In the genomic region with DNA sequence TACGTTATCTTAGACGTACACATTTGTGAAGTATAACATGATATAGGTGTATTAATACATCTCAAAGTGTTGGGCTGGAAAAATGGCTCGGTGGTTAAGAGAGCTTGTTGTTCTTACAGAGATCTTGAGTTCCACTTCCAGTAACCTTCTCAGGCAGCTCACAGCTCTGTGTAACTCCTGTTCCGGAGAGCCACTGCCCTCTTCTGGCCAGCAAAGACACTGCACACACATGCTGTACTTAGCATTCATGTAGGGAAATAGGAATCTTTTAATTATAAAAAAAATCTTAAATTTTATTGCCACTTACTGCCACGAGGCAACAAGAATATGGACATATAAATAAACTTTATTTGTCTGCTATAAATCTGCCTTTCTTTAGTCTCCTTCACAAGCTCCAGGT, we compare ENCODE assay signal across 9 mouse cellular contexts. TPM values are rescaled to one million over a fixed set of nuclear protein-coding genes. Genes with fewer than 3 reads are reported as not detected.
DNase-seq lines count a peak whose midpoint lies in the region; ATAC-seq and TF ChIP-seq lines count a peak whose summit lies in the region.
"Had no signal": no experiment of that assay in that cellular context is flagged by ENCODE, and none has a peak within 500 bp of the region (broad histone marks: within the 10 kb centered on the region; RNA-seq: fewer than 3 reads in every experiment).

No protein-coding gene starts in this region.

- no peak for DNase-seq in hindbrain, postnatal 0 days (ENCODE audit: low spot score)
- peak; percentile 8 for DNase-seq in retina, embryonic 14.5 days (ENCODE audit: low spot score)
- DNase-seq in thymus, postnatal 10 days (ENCODE audit: low spot score in 2 of 2): no peak
- DNase-seq in B cell, adult 2 months: no peak

- H3K36me3 ChIP-seq in hindbrain, postnatal 0 days (ENCODE audit: insufficient read depth, low read length): no peaks in the 10 kb centered on the region
- no peaks in the 10 kb centered on the region for H3K36me3 ChIP-seq in hindbrain, embryonic 13.5 days
- H3K36me3 ChIP-seq in midbrain, embryonic 12.5 days: no peaks in the 10 kb centered on the region
- no peaks in the 10 kb centered on the region for H3K36me3 ChIP-seq in midbrain, embryonic 13.5 days
- H3K36me3 ChIP-seq: stomach, embryonic 15.5 days had no signal

- H3K27ac ChIP-seq in hindbrain, postnatal 0 days: no peak overlapping the region
- no peak overlapping the region for H3K27ac ChIP-seq in hindbrain, embryonic 13.5 days
- no peak overlapping the region for H3K27ac ChIP-seq in midbrain, embryonic 12.5 days (replicated peaks)
- H3K27ac ChIP-seq in midbrain, embryonic 13.5 days: no peak overlapping the region
- no peak overlapping the region for H3K27ac ChIP-seq in cortical plate, adult 2 months (ENCODE audit: insufficient read depth, low read length)
- H3K27ac ChIP-seq: stomach, embryonic 15.5 days had no signal

- H3K4me1 ChIP-seq in hindbrain, postnatal 0 days (ENCODE audit: insufficient read depth, low read length): no peaks in the 10 kb centered on the region
- no peaks in the 10 kb centered on the region for H3K4me1 ChIP-seq in hindbrain, embryonic 13.5 days (replicated peaks)
- H3K4me1 ChIP-seq in midbrain, embryonic 12.5 days: no peaks in the 10 kb centered on the region
- no peaks in the 10 kb centered on the region for H3K4me1 ChIP-seq in midbrain, embryonic 13.5 days (replicated peaks)
- H3K4me1 ChIP-seq in cortical plate, adult 2 months (ENCODE audit: control insufficient read depth, insufficient read depth, low read length): no peaks in the 10 kb centered on the region
- H3K4me1 ChIP-seq: stomach, embryonic 15.5 days had no signal

- peak; percentile 26 for TF ChIP-seq CTCF in hindbrain, postnatal 0 days (IDR thresholded peaks at IDR 0.05; ENCODE audit: low read depth)
- TF ChIP-seq CTCF in cortical plate, adult 2 months (IDR thresholded peaks at IDR 0.05; ENCODE audit: extremely low read depth, insufficient read depth, low read length): 0 out of 2 replicates have a peak, but pooled peaks have one; percentile 10

- ATAC-seq in hindbrain, postnatal 0 days: no peak
- ATAC-seq in hindbrain, embryonic 13.5 days (ENCODE audit: low FRiP score): no peak
- 0 out of 2 replicates have a peak, but pooled peaks have one; percentile 34 for ATAC-seq in midbrain, embryonic 12.5 days (ENCODE audit: low FRiP score, low read depth)
- no peak for ATAC-seq in midbrain, embryonic 13.5 days

- H3K4me2 ChIP-seq in hindbrain, postnatal 0 days (ENCODE audit: low read depth, low read length): no peak overlapping the region
- no peak overlapping the region for H3K4me2 ChIP-seq in hindbrain, embryonic 13.5 days
- no peak overlapping the region for H3K4me2 ChIP-seq in midbrain, embryonic 12.5 days (replicated peaks)
- no peak overlapping the region for H3K4me2 ChIP-seq in midbrain, embryonic 13.5 days (replicated peaks)
- H3K4me2 ChIP-seq: stomach, embryonic 15.5 days had no signal

- no peaks in the 10 kb centered on the region for H3K9me3 ChIP-seq in hindbrain, postnatal 0 days (ENCODE audit: low read length)
- H3K9me3 ChIP-seq in hindbrain, embryonic 13.5 days: no peaks in the 10 kb centered on the region
- H3K9me3 ChIP-seq in midbrain, embryonic 12.5 days: no peaks in the 10 kb centered on the region
- no peaks in the 10 kb centered on the region for H3K9me3 ChIP-seq in midbrain, embryonic 13.5 days
- H3K9me3 ChIP-seq: stomach, embryonic 15.5 days had no signal

- H3K9ac ChIP-seq in hindbrain, postnatal 0 days (replicated peaks; ENCODE audit: low read length): no peak overlapping the region
- H3K9ac ChIP-seq in hindbrain, embryonic 13.5 days: no peak overlapping the region
- H3K9ac ChIP-seq in midbrain, embryonic 12.5 days (replicated peaks): no peak overlapping the region
- H3K9ac ChIP-seq in midbrain, embryonic 13.5 days (replicated peaks): no peak overlapping the region
- H3K9ac ChIP-seq: stomach, embryonic 15.5 days had no signal

- no peak overlapping the region for H3K4me3 ChIP-seq in hindbrain, postnatal 0 days (ENCODE audit: low read length)
- no peak overlapping the region for H3K4me3 ChIP-seq in hindbrain, embryonic 13.5 days
- H3K4me3 ChIP-seq in midbrain, embryonic 12.5 days: no peak overlapping the region
- H3K4me3 ChIP-seq in midbrain, embryonic 13.5 days (replicated peaks): no peak overlapping the region
- no peak overlapping the region for H3K4me3 ChIP-seq in cortical plate, adult 2 months (ENCODE audit: insufficient read depth, low read length)
- H3K4me3 ChIP-seq: stomach, embryonic 15.5 days had no signal

- no peaks in the 10 kb centered on the region for H3K27me3 ChIP-seq in hindbrain, postnatal 0 days (ENCODE audit: insufficient read depth, low read length)
- no peaks in the 10 kb centered on the region for H3K27me3 ChIP-seq in hindbrain, embryonic 13.5 days
- H3K27me3 ChIP-seq in midbrain, embryonic 12.5 days: no peaks in the 10 kb centered on the region
- no peaks in the 10 kb centered on the region for H3K27me3 ChIP-seq in midbrain, embryonic 13.5 days
- H3K27me3 ChIP-seq: stomach, embryonic 15.5 days had no signal

- TF ChIP-seq POLR2A in cortical plate, adult 2 months (IDR thresholded peaks at IDR 0.05; ENCODE audit: extremely low read depth, insufficient read depth, low read length): no peak

- 70% methylated on average over 5 of the region's 5 CpGs for WGBS in hindbrain, postnatal 0 days
- WGBS in hindbrain, embryonic 13.5 days: 70% methylated on average over 5 of the region's 5 CpGs
- 77% methylated on average over 5 of the region's 5 CpGs for WGBS in midbrain, embryonic 12.5 days
- WGBS in midbrain, embryonic 13.5 days: 70% methylated on average over 5 of the region's 5 CpGs

RNA-seq across cellular contexts. Expression of a gene that starts 56.3 kb away (rescaled TPM):
- total RNA-seq in hindbrain, postnatal 0 days (2014; rRNA removed): 1.5 and 1.9 TPM in 2 replicates
- 0.60 and 0.84 TPM in 2 replicates for polyA plus RNA-seq in hindbrain, postnatal 0 days (2015; fragmentation: Nextera tagmentation; extraction: Ambion mirVana)
- polyA plus RNA-seq in hindbrain, embryonic 13.5 days (2015; fragmentation: Nextera tagmentation; extraction: Ambion mirVana): 0.66 and 0.78 TPM in 2 replicates
- polyA plus RNA-seq in midbrain, embryonic 12.5 days (2016; fragmentation: Nextera tagmentation; extraction: Ambion mirVana): 0.65 and 0.88 TPM in 2 replicates
- polyA plus RNA-seq in midbrain, embryonic 13.5 days (2015; fragmentation: Nextera tagmentation; extraction: Ambion mirVana): 0.46 and 0.61 TPM in 2 replicates
- 0.35 and 0.44 TPM in 2 replicates for polyA plus RNA-seq in cortical plate, adult 2 months (2012; rRNA removed)
